Mouse (Mus musculus): ENCODE results near the gene Pxn.

DNA sequence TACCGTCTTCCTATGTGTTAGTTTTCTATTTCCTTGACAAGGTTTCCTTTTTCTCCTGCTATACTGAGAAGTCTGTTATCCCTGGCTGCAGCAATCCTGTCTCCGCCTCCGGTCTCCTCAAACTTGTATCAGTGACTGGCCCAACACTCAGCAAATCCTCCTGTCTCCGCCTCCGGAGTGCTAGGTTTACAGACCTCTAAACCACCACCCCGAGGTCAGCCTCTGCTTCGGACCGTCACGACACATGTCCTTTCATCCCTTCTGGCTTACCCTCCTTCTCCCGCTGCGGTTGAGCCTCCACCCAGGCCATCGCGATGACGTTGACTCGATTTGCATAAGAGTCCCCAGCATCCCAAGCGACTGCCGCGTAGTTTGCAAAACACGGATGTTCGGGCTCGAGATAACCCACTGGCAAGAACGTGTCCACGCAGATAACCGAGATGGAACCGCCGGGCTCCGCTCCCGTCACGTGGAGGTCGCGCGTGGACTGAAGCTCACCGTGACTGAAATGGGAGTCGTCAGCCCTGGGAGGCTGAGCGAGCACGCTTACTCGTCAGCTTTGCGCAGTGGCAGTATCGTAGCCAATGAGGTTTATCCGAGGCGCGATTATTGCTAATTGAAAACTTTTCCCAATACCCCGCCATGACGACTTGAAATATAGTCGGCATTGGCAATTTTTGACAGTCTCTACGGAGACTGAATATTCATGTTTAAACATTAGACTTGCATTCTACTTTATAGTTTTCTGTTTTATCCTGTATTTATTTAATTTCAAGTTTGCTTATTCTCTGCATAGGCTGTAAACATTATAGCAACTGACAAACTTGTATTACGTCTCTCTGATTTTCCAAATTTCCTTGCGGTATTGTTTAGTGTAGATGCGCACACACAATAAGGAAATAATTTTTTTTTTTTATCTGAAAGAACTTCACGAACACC lies 16.5 kb upstream of the Pxn start:
- no peak for TF ChIP-seq CTCF (IDR thresholded peaks at IDR 0.05; ENCODE audit: extremely low read depth, insufficient read depth, low read length)
- peak; percentile 98 for TF ChIP-seq POLR2A (IDR thresholded peaks at IDR 0.05; ENCODE audit: extremely low read depth, insufficient read depth, low read length)

Measured in cortical plate, adult 2 months (tissue).